Mouse (Mus musculus) splenic B cell, adult 2 months (primary cell): Measurements from ENCODE around the gene Ttc21a.

Experiments used
- DNase-seq: peaks from one replicate; pipeline ENCODE4 v3.0.0-alpha.2; 2011; ENCODE audit warnings: low read depth, low spot score
- H3K27me3 ChIP-seq: 2 replicates; pipeline ENCODE4 v1.6.1; 2012; ENCODE audit warnings: mild to moderate bottlenecking, low read length, moderate library complexity, mixed read lengths; ENCODE audit not compliant: control insufficient read depth, poor library complexity, insufficient read depth, severe bottlenecking
- H3K36me3 ChIP-seq: 2 replicates; pipeline ENCODE4 v1.6.1; 2012; ENCODE audit warnings: mild to moderate bottlenecking, low read length, moderate library complexity, mixed read lengths; ENCODE audit not compliant: control insufficient read depth, poor library complexity, insufficient read depth, severe bottlenecking

Ttc21a gene

DNA sequence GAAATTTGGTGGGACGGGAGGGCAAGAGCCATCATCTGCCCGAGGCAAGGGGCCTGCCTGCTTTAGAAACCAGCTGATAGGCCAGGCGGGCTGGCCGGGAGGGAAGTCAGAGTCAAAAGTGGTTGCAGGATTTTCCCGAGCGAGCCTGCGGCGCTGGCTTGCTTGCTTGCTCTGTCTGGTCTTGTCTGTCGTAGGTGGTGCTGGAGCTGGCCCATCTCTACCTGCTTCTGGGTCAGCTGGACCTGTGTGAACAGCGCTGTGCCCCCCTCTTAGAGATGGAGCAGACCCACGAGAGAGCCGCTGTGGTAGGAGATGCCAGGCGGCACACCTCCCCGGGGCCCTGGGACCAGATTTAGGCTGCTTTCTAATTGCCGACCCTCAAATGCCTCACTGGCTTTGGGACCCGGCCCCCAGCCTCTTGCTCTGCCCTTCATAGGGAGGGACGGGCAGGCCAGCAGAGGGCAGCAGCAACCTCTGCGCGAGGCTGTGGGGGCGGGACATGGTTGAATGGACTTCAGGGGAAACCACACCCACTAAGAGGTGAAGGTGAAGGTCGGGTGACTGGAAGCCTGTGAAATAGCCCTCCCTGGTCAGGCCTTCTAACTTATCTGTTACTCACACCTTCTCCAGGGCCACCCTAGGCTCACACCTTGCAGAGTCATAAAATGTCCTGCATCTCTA lies 25.7 kb downstream of the Ttc21a start:
- peak; percentile 92 for DNase-seq
- no peaks in the 10 kb centered on the region for H3K36me3 ChIP-seq
- H3K27me3 ChIP-seq, result no peaks in the 10 kb centered on the region

GRCm38 (mm10) chr9:119964206-119964605 lies 26.8 kb downstream of the Ttc21a start:
- Histone ChIP-seq H3K36me3 (no peaks in the 10 kb centered on the region), H3K27me3 (no peaks in the 10 kb centered on the region)
- no peak for DNase-seq

DNA sequence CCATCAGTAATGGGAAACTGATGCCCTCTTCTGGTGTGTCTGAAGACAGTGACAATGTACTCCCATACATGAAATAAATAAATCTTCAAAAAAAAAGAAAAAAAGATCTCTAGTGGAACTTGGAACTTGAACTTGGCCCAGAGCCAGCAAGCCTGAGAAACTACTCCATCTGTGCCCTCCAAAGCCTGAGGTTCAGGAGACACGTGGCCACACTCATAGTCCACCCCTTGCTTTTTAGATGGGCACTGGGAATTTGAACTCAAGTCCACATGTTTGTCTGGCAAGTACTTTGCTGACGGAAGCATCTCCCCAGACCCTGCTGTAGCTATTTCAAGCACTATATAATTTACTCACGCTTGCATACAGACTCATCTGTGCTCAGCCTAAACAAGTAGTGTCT lies 27.8 kb downstream of the Ttc21a start:
- Histone ChIP-seq H3K27me3 (no peaks in the 10 kb centered on the region), H3K36me3 (no peaks in the 10 kb centered on the region)
- no peak for DNase-seq

DNA sequence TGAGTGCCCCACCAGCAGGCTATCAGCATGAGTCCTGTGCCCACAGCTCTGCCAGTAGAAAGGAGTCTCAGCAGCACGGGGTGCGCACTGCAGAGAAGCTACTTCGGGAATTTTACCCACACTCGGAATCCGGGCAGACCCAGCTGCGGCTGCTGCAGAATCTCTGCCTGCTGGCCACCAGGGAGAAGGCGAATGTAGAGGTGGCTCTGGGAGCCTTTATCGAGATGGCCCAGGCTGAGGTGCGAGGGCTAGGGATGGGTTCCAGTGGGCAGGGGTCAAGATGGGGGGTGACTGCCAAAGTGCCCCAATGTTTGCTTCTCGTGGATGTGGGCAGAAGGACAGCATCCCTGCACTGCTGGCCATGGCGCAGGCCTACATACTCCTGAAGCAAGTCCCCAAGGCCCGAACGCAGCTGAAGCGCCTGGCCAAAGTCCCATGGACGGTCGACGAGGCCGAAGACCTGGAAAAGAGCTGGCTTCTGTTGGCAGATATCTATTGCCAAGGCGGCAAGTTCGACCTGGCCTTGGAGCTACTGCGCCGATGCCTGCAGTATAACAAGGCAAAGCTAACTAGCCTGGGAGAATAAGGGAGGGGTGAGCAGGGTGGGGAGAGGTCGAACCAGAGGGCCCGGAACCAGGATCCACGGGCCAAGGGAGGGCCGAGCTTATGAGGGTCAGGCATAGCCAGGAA lies 29.0 kb downstream of the Ttc21a start:
- no peak for DNase-seq
- no peaks in the 10 kb centered on the region for H3K27me3 ChIP-seq

DNA sequence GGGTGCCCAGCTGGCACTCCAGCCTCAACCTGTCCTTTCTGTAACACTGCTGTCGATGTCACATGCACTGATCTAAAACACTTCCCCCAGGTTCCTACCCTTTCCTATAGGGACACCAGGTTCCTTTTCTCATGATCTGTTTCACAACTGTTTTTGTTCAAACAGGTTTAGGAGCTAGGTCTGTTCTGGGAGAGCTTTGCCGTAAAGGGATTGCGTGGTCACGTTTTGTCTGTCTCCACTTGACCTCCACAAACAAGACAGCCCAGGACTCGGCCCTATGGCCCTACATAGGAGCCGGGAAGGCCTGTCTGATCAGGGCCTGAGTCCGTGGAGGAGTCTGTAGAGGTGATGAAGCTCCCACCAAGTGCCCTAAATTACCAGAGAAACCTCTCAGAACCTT lies 32.4 kb downstream of the Ttc21a start:
- no peak for DNase-seq
- H3K27me3 ChIP-seq, result no peaks in the 10 kb centered on the region

More for the DNA sequence above, 29.0 kb downstream of the Ttc21a start:
- no peaks in the 10 kb centered on the region for H3K36me3 ChIP-seq

DNA sequence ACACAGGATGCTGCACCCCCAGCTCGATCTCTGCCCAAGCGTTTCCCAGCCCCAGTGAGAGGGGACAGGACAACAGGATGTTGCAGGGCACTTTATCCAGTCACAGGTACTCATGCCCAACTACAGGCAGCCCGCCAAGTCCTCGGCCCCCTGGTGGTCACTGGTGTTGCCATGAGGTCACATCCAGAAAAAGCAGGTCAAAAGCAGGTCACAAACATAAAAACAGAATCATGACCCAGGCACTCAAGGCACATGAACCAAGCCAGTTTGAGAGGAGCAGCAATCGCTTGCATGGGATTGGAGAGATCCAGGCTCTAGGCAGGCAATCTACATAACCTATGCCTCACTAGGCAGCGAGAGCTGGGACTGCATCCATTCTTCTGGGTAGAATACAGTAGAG lies 32.8 kb downstream of the Ttc21a start:
- Histone ChIP-seq H3K27me3 (no peaks in the 10 kb centered on the region), H3K36me3 (peaks cover 13% of the 10 kb centered on the region)
- peak; percentile 70 for DNase-seq

More for the DNA sequence above, 32.4 kb downstream of the Ttc21a start:
- peaks cover 13% of the 10 kb centered on the region for H3K36me3 ChIP-seq

DNA sequence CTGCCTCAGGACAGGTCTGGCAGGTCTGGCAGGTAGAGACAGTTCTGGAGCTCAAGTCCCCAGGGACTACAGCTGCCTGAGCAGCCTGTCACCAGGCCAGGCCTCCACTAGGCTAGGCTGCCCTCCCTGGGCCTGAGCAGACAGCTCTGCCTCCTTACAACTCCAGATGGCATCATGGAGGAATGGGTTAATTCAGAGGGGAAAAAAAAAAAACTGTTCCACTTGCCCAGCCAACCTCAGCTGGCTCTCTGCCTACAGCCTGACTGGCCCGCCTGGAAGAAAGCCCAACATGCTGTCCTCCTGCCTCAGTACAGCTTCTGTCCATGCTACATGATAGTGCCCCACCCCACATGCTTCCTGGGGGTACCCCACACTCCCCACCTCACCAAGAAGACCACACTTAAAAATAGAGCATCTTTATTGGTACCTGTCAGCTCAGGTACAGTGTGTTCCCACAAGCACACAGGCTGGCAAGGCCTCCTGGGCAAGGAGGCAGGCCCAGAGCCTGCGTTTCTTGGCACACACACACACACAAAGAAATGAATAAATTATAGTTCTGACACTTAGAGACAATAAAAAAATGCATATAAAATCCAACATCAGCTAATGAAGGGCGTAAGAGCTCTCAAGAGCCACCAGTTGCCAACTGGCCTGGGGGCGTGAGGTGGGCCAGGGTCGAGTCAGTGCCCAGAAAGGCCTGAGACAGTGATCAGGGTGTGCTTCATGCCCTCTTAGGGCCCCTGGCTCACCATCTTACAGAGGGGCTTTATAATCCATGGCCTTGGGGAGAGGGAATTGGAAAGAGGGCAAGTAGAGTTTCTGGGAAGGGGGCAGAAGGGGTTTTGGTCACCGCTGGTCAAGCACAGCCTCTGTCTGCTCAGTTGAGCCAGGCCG lies 33.6 kb downstream of the Ttc21a start:
- H3K36me3 ChIP-seq, result peaks cover 13% of the 10 kb centered on the region
- no peaks in the 10 kb centered on the region for H3K27me3 ChIP-seq
- DNase-seq, result peak; percentile 48

DNA sequence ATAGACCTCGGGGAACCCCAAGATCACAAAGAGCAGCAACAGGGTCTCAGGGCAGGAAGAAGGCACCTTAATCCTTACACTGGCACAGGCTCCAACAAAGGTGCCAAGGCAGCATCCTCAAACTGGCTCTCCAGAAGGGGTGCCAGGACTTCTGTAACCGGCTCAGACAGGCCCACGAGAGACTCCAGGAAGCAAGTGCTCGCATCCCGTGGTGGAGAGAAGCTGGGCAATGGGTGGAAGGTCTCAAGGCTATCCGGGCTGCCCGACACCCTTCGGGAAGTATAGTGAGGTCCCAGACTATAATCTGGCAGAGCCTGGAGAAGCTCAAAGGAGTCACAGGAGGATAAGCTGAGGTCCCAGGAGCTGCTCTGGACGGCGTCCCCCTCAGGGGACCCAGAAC lies 34.8 kb downstream of the Ttc21a start:
- H3K36me3 ChIP-seq, result peaks cover 13% of the 10 kb centered on the region
- no peaks in the 10 kb centered on the region for H3K27me3 ChIP-seq
- DNase-seq, result no peak

GRCm38 (mm10) chr9:119972582-119972981 lies 35.2 kb downstream of the Ttc21a start:
- H3K27me3 ChIP-seq, result no peaks in the 10 kb centered on the region
- H3K36me3 ChIP-seq, result peaks cover 13% of the 10 kb centered on the region
- DNase-seq, result no peak

GRCm38 (mm10) chr9:119973281-119973680 lies 35.9 kb downstream of the Ttc21a start:
- H3K36me3 ChIP-seq, result peaks cover 13% of the 10 kb centered on the region
- DNase-seq, result no peak

GRCm38 (mm10) chr9:119973869-119974520 lies 36.6 kb downstream of the Ttc21a start:
- DNase-seq, result peak; percentile 73
- H3K27me3 ChIP-seq, result no peaks in the 10 kb centered on the region
- peaks cover 13% of the 10 kb centered on the region for H3K36me3 ChIP-seq

More at GRCm38 (mm10) chr9:119973281-119973680, 35.9 kb downstream of the Ttc21a start:
- no peaks in the 10 kb centered on the region for H3K27me3 ChIP-seq

DNA sequence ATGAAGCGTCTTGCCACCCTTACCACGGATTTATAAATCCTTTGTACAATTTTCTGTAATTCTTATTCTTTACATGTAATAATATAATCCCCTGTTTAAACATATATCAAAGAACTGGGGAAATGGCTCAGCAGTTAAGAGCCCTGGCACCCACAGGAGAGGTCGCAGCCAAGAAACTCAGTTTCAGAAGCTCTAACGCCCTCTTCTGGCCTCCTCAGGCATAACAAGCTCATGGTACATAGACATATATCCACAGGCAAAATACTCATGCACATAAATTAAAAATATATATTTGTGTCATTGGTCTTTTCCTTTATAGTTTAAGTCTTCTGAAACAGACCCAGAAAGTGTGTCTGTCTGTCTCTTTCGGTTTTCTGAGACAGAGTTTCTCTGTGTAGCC lies 37.2 kb downstream of the Ttc21a start:
- peak; percentile 60 for DNase-seq
- H3K36me3 ChIP-seq, result peaks cover 13% of the 10 kb centered on the region
- no peaks in the 10 kb centered on the region for H3K27me3 ChIP-seq

GRCm38 (mm10) chr9:119975286-119975685 lies 37.9 kb downstream of the Ttc21a start:
- Histone ChIP-seq H3K36me3 (peaks cover 13% of the 10 kb centered on the region), H3K27me3 (no peaks in the 10 kb centered on the region)
- no peak for DNase-seq

- peak; percentile 58 for DNase-seq
- H3K36me3 ChIP-seq, result peaks cover 12% of the 10 kb centered on the region
- no peaks in the 10 kb centered on the region for H3K27me3 ChIP-seq
Measured at GRCm38 (mm10) chr9:119976704-119977556, 39.5 kb downstream of the Ttc21a start.
